Comparison of ENCODE assay signal across 20 mouse cellular contexts in the genomic region with DNA sequence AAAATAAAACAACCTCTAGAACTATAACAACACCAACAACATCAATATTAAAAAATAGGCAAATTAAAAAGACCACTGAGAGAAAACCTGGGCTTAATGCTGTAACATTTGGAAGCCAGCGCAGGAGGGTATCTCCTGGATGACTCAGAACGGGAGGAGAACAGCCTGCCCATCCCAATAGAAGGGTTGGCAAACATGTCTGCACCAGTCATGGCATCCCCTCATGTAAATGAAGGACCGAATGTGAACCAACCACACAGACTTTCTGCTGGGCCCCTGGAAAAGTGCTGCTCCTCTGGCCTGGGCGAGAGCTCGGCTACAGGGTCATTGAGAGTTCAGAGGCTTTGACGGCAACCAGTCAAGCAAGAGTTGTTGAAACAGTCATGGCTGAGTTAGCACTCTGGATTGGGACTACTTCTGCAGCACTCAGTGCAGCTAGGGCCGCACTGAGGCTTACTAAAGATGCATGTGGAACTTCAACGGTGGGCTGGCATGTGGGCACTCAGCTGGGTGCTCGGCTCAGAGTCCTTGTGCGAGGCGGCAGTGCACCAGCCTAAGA. TPM values are rescaled to one million over a fixed set of nuclear protein-coding genes. Genes with fewer than 3 reads are reported as not detected.
DNase-seq lines count a peak whose midpoint lies in the region; ATAC-seq and TF ChIP-seq lines count a peak whose summit lies in the region.
"Had no signal": no experiment of that assay in that cellular context is flagged by ENCODE, and none has a peak within 500 bp of the region (broad histone marks: within the 10 kb centered on the region; RNA-seq: fewer than 3 reads in every experiment).

No protein-coding gene starts in this region.

- H3K9ac ChIP-seq in intestine, postnatal 0 days (ENCODE audit: low read depth, low read length) = no peak overlapping the region
- H3K9ac ChIP-seq in intestine, embryonic 15.5 days = no peak overlapping the region
- H3K9ac ChIP-seq in CH12.LX (ENCODE audit: insufficient read depth, low read depth) = no peak overlapping the region
- H3K9ac ChIP-seq: forebrain, postnatal 0 days; liver, embryonic 14.5 days had no signal

- TF ChIP-seq RAD21 in CH12.LX (IDR thresholded peaks at IDR 0.05; ENCODE audit: low read depth, low read length) = no peak

- in situ Hi-C loops in CH12.LX (cut with MboI; ENCODE audit: low pct_ligation_motif_present, low pct_unique_long_range_greater_than_20kb, low sequenced_read_pairs) = no loop called here

- 72% methylated on average over 11 of the region's 11 CpGs for WGBS in intestine, postnatal 0 days
- 70% methylated on average over 11 of the region's 11 CpGs for WGBS in intestine, embryonic 15.5 days

- H3K9me3 ChIP-seq in intestine, postnatal 0 days (ENCODE audit: control insufficient read depth) = no peaks in the 10 kb centered on the region
- H3K9me3 ChIP-seq in intestine, embryonic 15.5 days = no peaks in the 10 kb centered on the region
- no peaks in the 10 kb centered on the region for H3K9me3 ChIP-seq in CH12.LX (replicated peaks; ENCODE audit: low read length)
- H3K9me3 ChIP-seq: hindbrain, embryonic 10.5 days; megakaryocyte, embryonic 14.5 days had no signal

- dilution Hi-C loops in CH12.LX (cut with MboI; ENCODE audit: extremely low pct_ligation_motif_present, extremely low pct_unique_long_range_greater_than_20kb, low sequenced_read_pairs) = no loop called here

- no peak for TF ChIP-seq CTCF in intestine, postnatal 0 days (IDR thresholded peaks at IDR 0.05; ENCODE audit: low read depth)
- TF ChIP-seq CTCF in CH12.LX (conservative IDR thresholded peaks at IDR 0.05 in 1 of 2, IDR thresholded peaks at IDR 0.05 in 1 of 2; ENCODE audit: low read depth in 2 of 2, low read length in 2 of 2) = no peak

- H3K36me3 ChIP-seq in intestine, postnatal 0 days (ENCODE audit: control insufficient read depth, insufficient read depth) = no peaks in the 10 kb centered on the region
- H3K36me3 ChIP-seq in intestine, embryonic 15.5 days = no peaks in the 10 kb centered on the region
- no peaks in the 10 kb centered on the region for H3K36me3 ChIP-seq in CH12.LX (replicated peaks in 1 of 2; ENCODE audit: control insufficient read depth in 1 of 2, insufficient read depth in 1 of 2, low read length in 1 of 2)
- H3K36me3 ChIP-seq: hindbrain, embryonic 10.5 days had no signal

- H3K79me2 ChIP-seq in CH12.LX (replicated peaks; ENCODE audit: control insufficient read depth, extremely low read depth, insufficient read depth, poor library complexity, severe bottlenecking) = no peaks in the 10 kb centered on the region

- TF ChIP-seq POLR2A in CH12.LX (IDR thresholded peaks at IDR 0.05; ENCODE audit: low read depth, low read length) = no peak

- no peaks in the 10 kb centered on the region for H3K4me1 ChIP-seq in intestine, postnatal 0 days (replicated peaks; ENCODE audit: control insufficient read depth, insufficient read depth, low read length)
- 0 out of 2 replicates have a peak, but pooled peaks cover 3% of the 10 kb centered on the region for H3K4me1 ChIP-seq in intestine, embryonic 15.5 days (replicated peaks)
- H3K4me1 ChIP-seq in CH12.LX (ENCODE audit: control insufficient read depth in 1 of 2, insufficient read depth in 2 of 2) = peaks cover 11 to 19% of the 10 kb centered on the region in 2 experiments

- peak; percentile 34; the same call in 1 of the 2 replicates for TF ChIP-seq EP300 in CH12.LX (IDR thresholded peaks at IDR 0.05; ENCODE audit: low read length)

- H3K27me3 ChIP-seq in intestine, postnatal 0 days (replicated peaks; ENCODE audit: control insufficient read depth, insufficient read depth, low read length) = no peaks in the 10 kb centered on the region
- H3K27me3 ChIP-seq in intestine, embryonic 15.5 days (replicated peaks) = no peaks in the 10 kb centered on the region
- H3K27me3 ChIP-seq in CH12.LX (replicated peaks) = no peaks in the 10 kb centered on the region

- H3K4me2 ChIP-seq in intestine, postnatal 0 days (replicated peaks; ENCODE audit: low read depth) = no peak overlapping the region
- H3K4me2 ChIP-seq in intestine, embryonic 15.5 days (replicated peaks) = no peak overlapping the region
- H3K4me2 ChIP-seq in CH12.LX (ENCODE audit: insufficient read depth, low read depth, poor library complexity, severe bottlenecking) = no peak overlapping the region
- H3K4me2 ChIP-seq: heart, embryonic 11.5 days had no signal

- H3K4me3 ChIP-seq in intestine, postnatal 0 days (ENCODE audit: low read depth, low read length) = no peak overlapping the region
- no peak overlapping the region for H3K4me3 ChIP-seq in intestine, embryonic 15.5 days (replicated peaks)
- no peak overlapping the region for H3K4me3 ChIP-seq in CH12.LX (replicated peaks in 1 of 3; ENCODE audit: low read depth in 2 of 3, low read length in 2 of 3, poor library complexity in 1 of 3)
- H3K4me3 ChIP-seq: hindbrain, embryonic 10.5 days; megakaryocyte, embryonic 14.5 days had no signal

- ATAC-seq in intestine, postnatal 0 days = 0 out of 2 replicates have a peak, but pooled peaks have one; percentile 15
- ATAC-seq in intestine, embryonic 15.5 days = no peak
- ATAC-seq in megakaryocyte, adult 5-6 weeks (ENCODE audit: poor library complexity, severe bottlenecking) = no peak
- ATAC-seq: inflammation-experienced regulatory T-cells, adult 6 months had no signal

- DNase-seq in CH12.LX (ENCODE audit: extremely low read depth) = peak; percentile 17
- peak; percentile 38 for DNase-seq in embryo, embryonic 11 days
- peak; percentile 54 to 72 for DNase-seq in kidney, postnatal 4 days
- no peak for DNase-seq in spleen, adult 18-20 months
- DNase-seq in adrenal gland, adult (ENCODE audit: inconsistent age in 2 of 2, low spot score in 1 of 2) = no peak
- DNase-seq: gastrocnemius, postnatal 25 days; right cerebral cortex, postnatal 14 days; thymus, postnatal 25 days had no signal

- no peak overlapping the region for H3K27ac ChIP-seq in intestine, postnatal 0 days (ENCODE audit: low read depth, low read length)
- no peak overlapping the region for H3K27ac ChIP-seq in intestine, embryonic 15.5 days
- H3K27ac ChIP-seq in CH12.LX (ENCODE audit: insufficient read depth, low read depth) = no peak overlapping the region
- H3K27ac ChIP-seq: hindbrain, embryonic 10.5 days; liver, embryonic 14.5 days had no signal

TF ChIP-seq in CH12.LX, 34 proteins besides CTCF, POLR2A, EP300 and RAD21 (continues in another document):
- no peak for TF ChIP-seq HCFC1 (IDR thresholded peaks at IDR 0.05; ENCODE audit: low read depth, low read length)
- no peak for TF ChIP-seq CHD1 (IDR thresholded peaks at IDR 0.05; ENCODE audit: low read depth, low read length)
- no peak for TF ChIP-seq CHD2 (IDR thresholded peaks at IDR 0.05; ENCODE audit: low read length)
- 0 out of 2 replicates have a peak, but pooled peaks have one; percentile 11 for TF ChIP-seq NRF1 (IDR thresholded peaks at IDR 0.05; ENCODE audit: low read depth, low read length)
- no peak for TF ChIP-seq NELFE (IDR thresholded peaks at IDR 0.05; ENCODE audit: low read depth, low read length)
- TF ChIP-seq GABPA (IDR thresholded peaks at IDR 0.05; ENCODE audit: insufficient replicate concordance, low read depth, low read length) = no peak
- TF ChIP-seq E2F4 (IDR thresholded peaks at IDR 0.05; ENCODE audit: insufficient replicate concordance, low read depth, low read length) = no peak
- TF ChIP-seq IRF4 (IDR thresholded peaks at IDR 0.05; ENCODE audit: low read depth, low read length) = peak; percentile 86
- no peak for TF ChIP-seq UBTF (IDR thresholded peaks at IDR 0.05; ENCODE audit: low read depth, low read length)
- TF ChIP-seq BHLHE40 (IDR thresholded peaks at IDR 0.05; ENCODE audit: low read depth, low read length) = no peak
- 0 out of 2 replicates have a peak, but pooled peaks have one; percentile 39 for TF ChIP-seq MEF2A (IDR thresholded peaks at IDR 0.05; ENCODE audit: borderline replicate concordance, low read depth, low read length)
- no peak for TF ChIP-seq PAX5 (IDR thresholded peaks at IDR 0.05; ENCODE audit: low read length)
- TF ChIP-seq RCOR1 (conservative IDR thresholded peaks at IDR 0.05; ENCODE audit: low read depth, low read length) = no peak
- no peak for TF ChIP-seq USF2 (conservative IDR thresholded peaks at IDR 0.05; ENCODE audit: low read depth, low read length)

RNA-seq across cellular contexts. Expression of a gene that starts 17.7 kb away (rescaled TPM):
- polyA plus RNA-seq in intestine, postnatal 0 days (2015; fragmentation: Nextera tagmentation; extraction: Ambion mirVana) = 0.65 and 0.87 TPM in 2 replicates
- 0.25 and 0.59 TPM in 2 replicates for polyA plus RNA-seq in intestine, embryonic 15.5 days (2015; fragmentation: Nextera tagmentation; extraction: Ambion mirVana)
- total RNA-seq in CH12.LX (2012; rRNA removed) (not detected in 2 replicates), CH12.LX (2014; rRNA removed) (not detected in 2 replicates)
- 0.50 TPM in 1 of 2 replicates, not detected in the other for polyA plus RNA-seq in CH12.LX (2012; ENCODE audit: insufficient read length, low read depth)
- total RNA-seq in megakaryocyte, adult 5-6 weeks (2015) = 0.62 TPM in 1 of 2 replicates, not detected in the other
- not detected in 2 replicates for total RNA-seq in megakaryocyte, adult 5-6 weeks (2017)
- total RNA-seq: forebrain, postnatal 0 days; left cerebral cortex, postnatal 25 days; neutrophil, adult 5-6 weeks had no signal
- polyA plus RNA-seq: forebrain, postnatal 0 days had no signal

RNA-seq across cellular contexts. Expression of a gene that starts 26.0 kb away (rescaled TPM):
- 1,149 and 1,162 TPM in 2 replicates for polyA plus RNA-seq in intestine, postnatal 0 days (2015; fragmentation: Nextera tagmentation; extraction: Ambion mirVana)
- polyA plus RNA-seq in intestine, embryonic 15.5 days (2015; fragmentation: Nextera tagmentation; extraction: Ambion mirVana) = 832 and 903 TPM in 2 replicates
- total RNA-seq in CH12.LX (2012; rRNA removed) (448 and 523 TPM in 2 replicates), CH12.LX (2014; rRNA removed) (476 and 504 TPM in 2 replicates)
- 538 and 599 TPM in 2 replicates for polyA plus RNA-seq in CH12.LX (2012; ENCODE audit: insufficient read length, low read depth)
- 370 and 491 TPM in 2 replicates for total RNA-seq in megakaryocyte, adult 5-6 weeks (2015)
- total RNA-seq in megakaryocyte, adult 5-6 weeks (2017) = 820 and 835 TPM in 2 replicates

RNA-seq across cellular contexts. Expression of a gene that starts 44.7 kb away (rescaled TPM):
- polyA plus RNA-seq in intestine, postnatal 0 days (2015; fragmentation: Nextera tagmentation; extraction: Ambion mirVana) = not detected in 2 replicates
- 0.34 TPM in 1 of 2 replicates, not detected in the other for polyA plus RNA-seq in intestine, embryonic 15.5 days (2015; fragmentation: Nextera tagmentation; extraction: Ambion mirVana)
- total RNA-seq in CH12.LX (2012; rRNA removed) (not detected in 2 replicates), CH12.LX (2014; rRNA removed) (0.49 TPM in 1 of 2 replicates, not detected in the other)
- not detected in 2 replicates for polyA plus RNA-seq in CH12.LX (2012; ENCODE audit: insufficient read length, low read depth)
- total RNA-seq in megakaryocyte, adult 5-6 weeks (2015) = 0.33 TPM in 1 of 2 replicates, not detected in the other
- not detected in 2 replicates for total RNA-seq in megakaryocyte, adult 5-6 weeks (2017)
- total RNA-seq: adrenal gland, postnatal 36 days; forebrain, postnatal 0 days; neutrophil, adult 5-6 weeks had no signal
- polyA plus RNA-seq: heart, embryonic 11.5 days; inflammation-experienced regulatory T-cells, adult 6 months; liver, embryonic 14.5 days had no signal

RNA-seq across cellular contexts. Expression of a gene that starts 49.0 kb away (rescaled TPM):
- polyA plus RNA-seq in intestine, postnatal 0 days (2015; fragmentation: Nextera tagmentation; extraction: Ambion mirVana) = 50.3 and 57.0 TPM in 2 replicates
- 90.3 and 92.0 TPM in 2 replicates for polyA plus RNA-seq in intestine, embryonic 15.5 days (2015; fragmentation: Nextera tagmentation; extraction: Ambion mirVana)
- 66.2 and 81.8 TPM in 2 replicates for total RNA-seq in CH12.LX (2012; rRNA removed)
- 61.0 and 63.6 TPM in 2 replicates for total RNA-seq in CH12.LX (2014; rRNA removed)
- polyA plus RNA-seq in CH12.LX (2012; ENCODE audit: insufficient read length, low read depth) = 71.2 and 76.6 TPM in 2 replicates
- 14.0 and 17.4 TPM in 2 replicates for total RNA-seq in megakaryocyte, adult 5-6 weeks (2015)
- 34.7 and 37.7 TPM in 2 replicates for total RNA-seq in megakaryocyte, adult 5-6 weeks (2017)

Comparison
In these comparisons a context has a peak if more than half of its experiments do, and no peak if none do; other contexts are left out.
1. DNase-seq: peak in CH12.LX (single experiment), embryo, embryonic 11 days (single experiment) and kidney, postnatal 4 days (2 of 2); none in spleen, adult 18-20 months (0 of 2) and adrenal gland, adult (0 of 2).